Mouse (Mus musculus): ENCODE measurements at regions not wholly inside any gene's neighbourhood (a gene's known extent, or its start where the extent isn't known, plus 50 kb on each side); places are given as distances from the start of the nearest gene placed in this dataset.

DNA sequence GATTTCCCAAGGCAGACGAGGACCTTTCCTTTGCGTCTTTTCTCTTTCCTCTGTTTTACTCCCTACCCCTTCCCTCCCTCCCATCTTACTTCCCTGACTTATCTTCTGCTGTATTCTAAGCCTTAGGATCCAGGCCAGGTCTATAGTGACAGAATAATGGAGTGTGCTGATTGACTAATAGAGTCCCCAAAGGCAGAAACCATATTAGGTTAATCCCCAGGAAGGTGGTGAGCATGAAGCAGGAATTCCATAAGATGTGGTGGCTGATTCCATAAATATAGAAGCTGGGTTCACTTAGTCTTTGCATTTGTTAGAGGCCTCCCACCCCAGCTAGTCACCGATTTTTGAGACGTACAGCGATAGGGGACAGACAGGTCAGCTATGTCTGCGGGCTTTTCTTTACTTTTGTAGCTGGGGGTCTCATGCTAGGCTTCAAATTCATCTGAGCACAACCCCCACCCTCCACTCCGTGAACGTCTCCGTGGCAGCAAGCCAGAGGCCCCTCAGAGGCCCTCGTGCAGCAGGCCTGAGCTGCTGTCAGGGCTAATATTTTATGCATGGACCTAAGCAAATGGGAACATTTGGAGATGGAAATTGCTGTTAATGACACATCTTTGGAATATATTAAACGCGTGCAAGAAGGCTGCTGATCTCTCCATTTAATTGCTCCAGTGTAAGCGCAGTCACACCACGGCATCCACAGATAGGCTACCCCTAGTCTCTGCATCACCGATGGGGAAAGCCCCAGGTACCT lies 145.8 kb upstream of the Rtl1 start:
- H3K9me3 ChIP-seq (ENCODE audit: control insufficient read depth, low read depth, low read length), result no peaks in the 10 kb centered on the region
- 34% methylated on average over 15 of the region's 15 CpGs for WGBS
- H3K27ac ChIP-seq (ENCODE audit: low read length), result peak overlapping the region; percentile 74; the same call in 1 of the 2 replicates
- H3K27me3 ChIP-seq (ENCODE audit: control insufficient read depth, insufficient read depth, low read length), result no peaks in the 10 kb centered on the region
- H3K9ac ChIP-seq (replicated peaks; ENCODE audit: low read depth, low read length), result no peak overlapping the region
- ATAC-seq (ENCODE audit: insufficient number of reproducible peaks, insufficient read depth, low FRiP score, low read depth), result no peak
- no peak overlapping the region for H3K4me2 ChIP-seq (replicated peaks; ENCODE audit: low read depth, low read length)
- H3K4me3 ChIP-seq (ENCODE audit: low read depth, low read length), result no peak overlapping the region
- no peaks in the 10 kb centered on the region; the same call in 1 of the 2 replicates for H3K36me3 ChIP-seq (ENCODE audit: control insufficient read depth, insufficient read depth, low read length)
- H3K4me1 ChIP-seq (ENCODE audit: control insufficient read depth, insufficient read depth, low read length), result peaks cover 49% of the 10 kb centered on the region

DNA sequence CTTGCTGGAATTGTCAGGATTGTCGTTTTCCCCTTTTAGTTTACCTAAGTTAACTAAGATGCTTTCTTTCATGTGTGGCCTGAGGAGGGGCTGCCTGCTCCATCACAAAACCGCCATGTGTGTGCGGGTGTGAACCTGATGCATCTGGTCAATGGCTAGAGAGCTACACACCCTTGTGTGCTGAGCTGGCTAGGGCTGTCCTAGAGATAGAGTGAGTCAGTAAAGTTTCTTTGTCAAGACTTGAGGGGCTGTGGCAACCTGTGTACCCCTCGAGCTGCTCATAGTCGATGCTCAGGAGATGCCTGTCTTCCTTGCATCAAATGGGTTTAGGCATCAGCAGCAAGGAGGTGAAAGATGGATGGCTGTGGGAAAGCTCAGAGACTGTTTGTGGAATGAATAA lies 147.1 kb upstream of the Rtl1 start:
- Histone ChIP-seq H3K9me3 (ENCODE audit: control insufficient read depth, low read depth, low read length) (no peaks in the 10 kb centered on the region), H3K9ac (replicated peaks; ENCODE audit: low read depth, low read length) (no peak overlapping the region), H3K4me2 (replicated peaks; ENCODE audit: low read depth, low read length) (no peak overlapping the region), H3K27me3 (ENCODE audit: control insufficient read depth, insufficient read depth, low read length) (no peaks in the 10 kb centered on the region), H3K4me3 (ENCODE audit: low read depth, low read length) (no peak overlapping the region), H3K27ac (ENCODE audit: low read length) (peak overlapping the region; percentile 74; the same call in 1 of the 2 replicates), H3K4me1 (ENCODE audit: control insufficient read depth, insufficient read depth, low read length) (peaks cover 49% of the 10 kb centered on the region), H3K36me3 (ENCODE audit: control insufficient read depth, insufficient read depth, low read length) (no peaks in the 10 kb centered on the region; the same call in 1 of the 2 replicates)
- WGBS, result 57% methylated on average over 5 of the region's 5 CpGs
- no peak for ATAC-seq (ENCODE audit: insufficient number of reproducible peaks, insufficient read depth, low FRiP score, low read depth)

DNA sequence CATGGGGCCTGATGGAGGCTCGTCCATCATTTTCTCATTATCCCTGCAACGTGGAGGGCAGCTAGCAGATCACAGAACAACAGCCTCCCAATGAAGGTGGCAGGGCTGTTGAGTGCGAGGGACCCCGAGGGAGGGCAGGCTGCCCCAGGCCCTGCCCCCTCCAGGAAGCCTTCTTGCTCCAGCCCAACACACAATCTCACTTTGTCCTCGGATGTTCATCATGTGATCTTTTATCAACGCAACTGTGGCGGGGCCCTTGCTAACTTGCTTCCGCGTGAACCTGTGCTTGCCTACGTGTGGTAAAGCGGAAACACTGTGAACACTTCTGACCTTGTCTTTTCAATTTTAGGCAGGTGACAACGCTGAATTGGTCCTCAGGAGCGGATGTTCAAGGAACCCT lies 147.6 kb upstream of the Rtl1 start:
- 59% methylated on average over 13 of the region's 13 CpGs for WGBS
- Histone ChIP-seq H3K36me3 (ENCODE audit: control insufficient read depth, insufficient read depth, low read length) (no peaks in the 10 kb centered on the region; the same call in 1 of the 2 replicates), H3K27me3 (ENCODE audit: control insufficient read depth, insufficient read depth, low read length) (no peaks in the 10 kb centered on the region), H3K9ac (replicated peaks; ENCODE audit: low read depth, low read length) (no peak overlapping the region), H3K4me2 (replicated peaks; ENCODE audit: low read depth, low read length) (no peak overlapping the region), H3K4me1 (ENCODE audit: control insufficient read depth, insufficient read depth, low read length) (peaks cover 49% of the 10 kb centered on the region), H3K27ac (ENCODE audit: low read length) (peak overlapping the region; percentile 83), H3K4me3 (ENCODE audit: low read depth, low read length) (no peak overlapping the region), H3K9me3 (ENCODE audit: control insufficient read depth, low read depth, low read length) (no peaks in the 10 kb centered on the region)
- no peak for ATAC-seq (ENCODE audit: insufficient number of reproducible peaks, insufficient read depth, low FRiP score, low read depth)

DNA sequence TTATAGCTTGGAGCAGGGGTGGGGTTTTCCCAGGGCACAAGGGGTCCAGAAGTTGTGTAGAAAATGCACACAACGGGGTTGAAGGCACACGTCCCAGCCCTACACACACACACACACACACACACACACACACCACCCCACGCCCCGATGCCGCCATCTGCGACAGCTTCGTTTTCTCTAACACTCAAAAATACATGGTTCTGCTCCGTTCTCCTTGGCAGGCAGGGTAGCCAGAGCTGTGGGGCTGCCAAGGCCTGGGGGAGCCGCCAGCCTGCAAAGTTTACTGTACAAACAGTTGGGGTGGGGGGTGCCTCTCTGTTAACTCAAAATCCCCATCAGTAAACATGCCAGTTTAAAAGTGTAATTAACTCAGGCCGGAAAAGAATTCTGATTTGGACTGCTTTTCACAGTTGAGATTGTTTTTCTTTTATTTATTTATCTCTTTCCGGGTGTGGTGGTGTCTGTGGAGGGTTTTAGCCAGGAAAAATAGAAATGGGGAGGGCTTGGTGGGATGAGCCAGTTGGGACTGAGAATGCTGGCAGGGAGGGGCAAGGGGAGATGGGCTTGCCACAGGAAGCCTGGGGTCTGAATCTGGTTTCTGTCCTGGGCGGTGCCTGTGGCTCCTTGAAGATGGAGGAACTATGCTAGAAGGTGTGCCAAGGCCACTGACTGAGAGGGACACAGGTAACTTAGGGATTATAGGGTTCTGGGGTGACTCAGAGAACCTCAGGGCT lies 148.4 kb upstream of the Rtl1 start:
- no peak for ATAC-seq (ENCODE audit: insufficient number of reproducible peaks, insufficient read depth, low FRiP score, low read depth)
- no peaks in the 10 kb centered on the region for H3K9me3 ChIP-seq (ENCODE audit: control insufficient read depth, low read depth, low read length)
- WGBS, result 47% methylated on average over 12 of the region's 12 CpGs
- H3K4me1 ChIP-seq (ENCODE audit: control insufficient read depth, insufficient read depth, low read length), result peaks cover 49% of the 10 kb centered on the region
- peak overlapping the region; percentile 34; the same call in 1 of the 2 replicates for H3K4me2 ChIP-seq (replicated peaks; ENCODE audit: low read depth, low read length)
- peak overlapping the region; percentile 83 for H3K27ac ChIP-seq (ENCODE audit: low read length)
- H3K36me3 ChIP-seq (ENCODE audit: control insufficient read depth, insufficient read depth, low read length), result no peaks in the 10 kb centered on the region; the same call in 1 of the 2 replicates
- no peaks in the 10 kb centered on the region for H3K27me3 ChIP-seq (ENCODE audit: control insufficient read depth, insufficient read depth, low read length)
- no peak overlapping the region for H3K9ac ChIP-seq (replicated peaks; ENCODE audit: low read depth, low read length)
- H3K4me3 ChIP-seq (ENCODE audit: low read depth, low read length), result no peak overlapping the region

DNA sequence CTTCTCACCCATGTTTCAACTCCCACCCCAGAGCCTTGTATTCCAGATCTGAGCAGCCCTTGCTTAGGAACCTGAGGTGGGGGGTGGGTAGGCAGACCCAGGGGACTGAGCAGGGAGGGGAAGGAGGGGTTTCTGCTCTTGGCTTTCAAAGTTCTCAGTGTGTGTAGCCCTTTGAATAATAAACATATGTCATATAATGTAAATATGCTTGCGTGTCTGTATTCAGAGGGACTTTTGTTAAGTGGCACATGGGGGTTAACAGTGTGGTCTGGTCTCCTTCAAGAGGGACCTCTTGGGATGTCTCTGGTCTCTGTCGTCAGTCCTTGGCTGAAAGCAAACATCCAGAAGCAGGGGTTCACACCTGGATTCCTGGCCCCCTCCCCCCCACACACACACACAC lies 149.1 kb upstream of the Rtl1 start:
- H3K4me2 ChIP-seq (replicated peaks; ENCODE audit: low read depth, low read length), result peak overlapping the region; percentile 34
- peak overlapping the region; percentile 83 for H3K27ac ChIP-seq (ENCODE audit: low read length)
- H3K27me3 ChIP-seq (ENCODE audit: control insufficient read depth, insufficient read depth, low read length), result no peaks in the 10 kb centered on the region
- H3K9me3 ChIP-seq (ENCODE audit: control insufficient read depth, low read depth, low read length), result no peaks in the 10 kb centered on the region
- peak overlapping the region; percentile 36; the same call in 1 of the 2 replicates for H3K9ac ChIP-seq (replicated peaks; ENCODE audit: low read depth, low read length)
- 10% methylated on average over 2 of the region's 2 CpGs for WGBS
- H3K4me1 ChIP-seq (ENCODE audit: control insufficient read depth, insufficient read depth, low read length), result peaks cover 49% of the 10 kb centered on the region
- ATAC-seq (ENCODE audit: insufficient number of reproducible peaks, insufficient read depth, low FRiP score, low read depth), result peak; percentile 57
- no peaks in the 10 kb centered on the region for H3K36me3 ChIP-seq (ENCODE audit: control insufficient read depth, insufficient read depth, low read length)
- no peak overlapping the region for H3K4me3 ChIP-seq (ENCODE audit: low read depth, low read length)

DNA sequence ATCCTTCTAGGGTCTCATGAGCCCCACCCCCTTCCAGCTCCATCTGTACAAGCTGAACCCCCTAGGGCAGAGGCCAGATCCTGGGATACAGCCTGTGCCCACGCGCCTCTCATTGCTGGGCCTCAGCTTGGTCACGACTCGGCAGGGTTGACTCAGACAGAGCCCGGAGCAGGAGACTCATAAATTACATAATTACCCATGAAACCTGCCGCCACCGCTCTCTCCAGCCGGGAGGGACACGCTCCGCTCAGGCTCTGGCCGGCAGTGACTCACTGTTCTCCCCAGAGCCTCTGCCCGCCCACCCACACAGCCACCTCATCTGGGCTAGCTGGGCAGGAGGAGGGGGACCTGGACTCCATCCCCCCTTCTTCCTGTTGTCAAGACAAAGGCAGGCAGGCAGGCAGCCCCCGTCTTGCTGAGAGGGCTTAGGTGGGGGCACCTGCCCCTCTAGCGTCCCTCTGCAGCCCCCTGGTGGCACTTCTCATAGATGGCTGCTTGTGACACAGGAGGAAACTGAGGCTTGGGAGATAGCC lies 149.6 kb upstream of the Rtl1 start:
- Histone ChIP-seq H3K36me3 (ENCODE audit: control insufficient read depth, insufficient read depth, low read length) (no peaks in the 10 kb centered on the region), H3K27ac (ENCODE audit: low read length) (peak overlapping the region; percentile 83), H3K9ac (replicated peaks; ENCODE audit: low read depth, low read length) (peak overlapping the region; percentile 36; the same call in 1 of the 2 replicates), H3K4me3 (ENCODE audit: low read depth, low read length) (no peak overlapping the region), H3K4me1 (ENCODE audit: control insufficient read depth, insufficient read depth, low read length) (peaks cover 49% of the 10 kb centered on the region), H3K27me3 (ENCODE audit: control insufficient read depth, insufficient read depth, low read length) (no peaks in the 10 kb centered on the region), H3K9me3 (ENCODE audit: control insufficient read depth, low read depth, low read length) (no peaks in the 10 kb centered on the region), H3K4me2 (replicated peaks; ENCODE audit: low read depth, low read length) (peak overlapping the region; percentile 34)
- ATAC-seq (ENCODE audit: insufficient number of reproducible peaks, insufficient read depth, low FRiP score, low read depth), result peak; percentile 62
- 5% methylated on average over 14 of the region's 14 CpGs for WGBS

DNA sequence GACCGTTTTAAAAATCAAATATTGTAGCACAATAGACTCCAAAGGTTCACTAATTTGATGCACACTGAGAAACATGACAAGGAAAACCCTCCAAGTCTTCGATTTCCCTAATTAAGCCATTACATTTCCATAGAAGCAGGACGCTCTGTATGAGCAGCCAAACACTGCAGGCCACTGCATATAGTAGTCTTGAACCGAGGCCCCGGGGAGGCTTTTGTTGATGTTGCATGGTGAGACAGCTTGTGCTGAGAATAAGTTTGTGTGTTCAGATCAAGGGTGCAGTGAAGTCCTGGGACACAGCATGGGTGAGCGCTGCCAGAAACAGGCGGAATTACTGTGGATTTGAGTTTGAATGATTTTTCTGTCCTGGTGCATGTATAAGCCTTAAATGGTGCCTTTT lies 154.9 kb upstream of the Rtl1 start:
- Histone ChIP-seq H3K9me3 (ENCODE audit: control insufficient read depth, low read depth, low read length) (no peaks in the 10 kb centered on the region), H3K9ac (replicated peaks; ENCODE audit: low read depth, low read length) (no peak overlapping the region), H3K4me3 (ENCODE audit: low read depth, low read length) (no peak overlapping the region), H3K4me2 (replicated peaks; ENCODE audit: low read depth, low read length) (no peak overlapping the region), H3K27ac (ENCODE audit: low read length) (no peak overlapping the region), H3K36me3 (ENCODE audit: control insufficient read depth, insufficient read depth, low read length) (no peaks in the 10 kb centered on the region), H3K4me1 (ENCODE audit: control insufficient read depth, insufficient read depth, low read length) (peaks cover 4% of the 10 kb centered on the region; the same call in 1 of the 2 replicates), H3K27me3 (ENCODE audit: control insufficient read depth, insufficient read depth, low read length) (no peaks in the 10 kb centered on the region)
- 84% methylated on average over 7 of the region's 7 CpGs for WGBS
- ATAC-seq (ENCODE audit: insufficient number of reproducible peaks, insufficient read depth, low FRiP score, low read depth), result no peak

DNA sequence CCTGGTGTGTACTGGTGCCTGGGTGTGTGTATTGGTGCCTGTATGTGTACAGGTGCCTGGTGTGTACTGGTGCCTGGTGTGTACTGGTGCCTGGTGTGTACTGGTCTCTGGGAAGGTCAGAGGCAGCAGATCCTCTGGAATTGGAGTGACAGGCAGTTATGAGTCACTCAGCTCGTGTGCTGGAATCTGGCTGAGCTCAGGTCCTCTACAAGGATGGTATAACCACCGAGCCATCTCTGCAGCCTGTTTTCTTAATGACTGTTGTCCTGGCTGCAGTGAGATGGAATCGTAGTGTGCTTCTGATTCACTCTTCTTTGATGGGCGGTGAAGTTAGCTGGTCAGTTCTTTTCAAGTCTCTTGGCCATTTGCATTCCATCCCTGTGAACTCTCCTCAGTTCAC lies 164.2 kb upstream of the Rtl1 start:
- no peak overlapping the region for H3K4me3 ChIP-seq (ENCODE audit: low read depth, low read length)
- no peak overlapping the region for H3K9ac ChIP-seq (replicated peaks; ENCODE audit: low read depth, low read length)
- H3K9me3 ChIP-seq (ENCODE audit: control insufficient read depth, low read depth, low read length), result no peaks in the 10 kb centered on the region
- WGBS, result 78% methylated on average over 4 of the region's 4 CpGs
- H3K36me3 ChIP-seq (ENCODE audit: control insufficient read depth, insufficient read depth, low read length), result no peaks in the 10 kb centered on the region
- H3K4me1 ChIP-seq (ENCODE audit: control insufficient read depth, insufficient read depth, low read length), result no peaks in the 10 kb centered on the region
- no peak overlapping the region for H3K27ac ChIP-seq (ENCODE audit: low read length)
- no peak overlapping the region for H3K4me2 ChIP-seq (replicated peaks; ENCODE audit: low read depth, low read length)
- no peak for ATAC-seq (ENCODE audit: insufficient number of reproducible peaks, insufficient read depth, low FRiP score, low read depth)
- H3K27me3 ChIP-seq (ENCODE audit: control insufficient read depth, insufficient read depth, low read length), result no peaks in the 10 kb centered on the region

Data from stomach, embryonic 14.5 days (tissue).